Mouse (Mus musculus) ES-Bruce4 (cell line): Measurements from ENCODE around the gene Ube2f.

Experiments used
- CTCF ChIP-seq: IDR thresholded peaks from one replicate; pipeline ENCODE4 v1.8.1; 2011; ENCODE audit warnings: low read depth, low read length
- POLR2A ChIP-seq: IDR thresholded peaks from one replicate; pipeline ENCODE4 v1.8.1; 2011; ENCODE audit warnings: low read length; ENCODE audit not compliant: insufficient read depth

DNA sequence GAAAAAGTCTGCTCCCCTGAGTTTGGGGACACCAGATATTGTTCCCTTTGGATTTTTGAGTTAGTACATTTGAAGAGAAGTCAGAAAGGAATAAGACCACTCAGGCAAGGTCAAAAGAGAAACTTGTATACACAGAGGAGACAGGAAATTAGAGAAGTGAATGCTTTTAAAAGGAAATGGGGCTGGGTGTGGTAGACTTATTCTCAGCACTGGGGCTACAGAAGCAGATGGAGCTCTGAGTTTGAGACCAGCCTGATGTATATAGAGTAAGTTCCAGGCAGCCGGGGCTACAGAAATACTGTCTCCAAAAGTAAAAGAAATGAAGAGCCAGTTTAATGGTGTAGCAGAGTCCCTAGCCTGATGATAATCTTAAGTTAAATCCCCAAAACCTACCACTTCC is 32.5 kb downstream of the Ube2f start:
- TF ChIP-seq CTCF (no peak), POLR2A (no peak)
